Mouse (Mus musculus): ENCODE results near the gene Tpst2. TPM values are rescaled to one million over a fixed set of nuclear protein-coding genes. Genes with fewer than 3 reads are reported as not detected.

Tpst2 gene
- total RNA-seq (2021) (100 to 1,000 TPM; 154 to 322 TPM), polyA plus RNA-seq (2012; rRNA removed) (222 and 270 TPM in 2 replicates)
- long read RNA-seq, transcript Tpst2-201 (7 exons, 1,835 nt), result major isoform, 181 of 248 reads
- long read RNA-seq, transcript Tpst2-202 (6 exons, 1,741 nt), result minor isoform, 12 of 248 reads
- long read RNA-seq, partial matches to known transcripts, result 24 of 248 reads
- long read RNA-seq, other reads (novel, unspliced or antisense), result 31 of 248 reads

GRCm38 (mm10) chr5:112276267-112276873 is at the start of gene Tpst2:
Gene Tpst2, plus strand, starts transcription at chr5:112276691.
- DNase-seq, result peak; percentile 100

GRCm38 (mm10) chr5:112227354-112227753 is 49.1 kb upstream of the Tpst2 start:
- DNase-seq, result peak; percentile 52

GRCm38 (mm10) chr5:112227898-112228239 is 48.6 kb upstream of the Tpst2 start:
- no peak for DNase-seq

GRCm38 (mm10) chr5:112228240-112229076 is 48.0 kb upstream of the Tpst2 start:
- no peak for DNase-seq

- no peak for DNase-seq
Measured at GRCm38 (mm10) chr5:112235806-112236205, 40.7 kb upstream of the Tpst2 start.

- DNase-seq, result no peak
Measured at GRCm38 (mm10) chr5:112236631-112237030, 39.9 kb upstream of the Tpst2 start.

GRCm38 (mm10) chr5:112237439-112237838 is 39.1 kb upstream of the Tpst2 start:
- DNase-seq, result no peak

- no peak for DNase-seq
Measured at GRCm38 (mm10) chr5:112237866-112238570, 38.5 kb upstream of the Tpst2 start.

GRCm38 (mm10) chr5:112238781-112239482 is 37.6 kb upstream of the Tpst2 start:
- no peak for DNase-seq

GRCm38 (mm10) chr5:112240761-112241160 is 35.7 kb upstream of the Tpst2 start:
- peak; percentile 88 for DNase-seq

GRCm38 (mm10) chr5:112241849-112242248 is 34.6 kb upstream of the Tpst2 start:
- no peak for DNase-seq

- DNase-seq, result peak; percentile 73
Measured at GRCm38 (mm10) chr5:112242361-112242778, 34.1 kb upstream of the Tpst2 start.

GRCm38 (mm10) chr5:112243041-112243440 is 33.5 kb upstream of the Tpst2 start:
- no peak for DNase-seq

GRCm38 (mm10) chr5:112243539-112244274 is 32.8 kb upstream of the Tpst2 start:
- no peak for DNase-seq

- no peak for DNase-seq
Measured at GRCm38 (mm10) chr5:112244275-112244562, 32.3 kb upstream of the Tpst2 start.

- DNase-seq, result no peak
Measured at GRCm38 (mm10) chr5:112244890-112245615, 31.4 kb upstream of the Tpst2 start.

- DNase-seq, result no peak
Measured at GRCm38 (mm10) chr5:112247399-112247798, 29.1 kb upstream of the Tpst2 start.

- DNase-seq, result peak; percentile 79
Measured at GRCm38 (mm10) chr5:112249106-112249505, 27.4 kb upstream of the Tpst2 start.

GRCm38 (mm10) chr5:112252400-112252799 is 24.1 kb upstream of the Tpst2 start, which contains the start of gene Cryba4:
Gene Cryba4, minus strand, starts transcription at chr5:112252518.
- DNase-seq, result peak; percentile 68

GRCm38 (mm10) chr5:112253169-112253568 is 23.3 kb upstream of the Tpst2 start:
- DNase-seq, result peak; percentile 76

Data from adrenal gland, adult 2 months (tissue).